Mouse (Mus musculus) lung, postnatal 0 days (tissue): ENCODE data around the gene Specc1.

ENCODE experiments used
- CTCF ChIP-seq: IDR thresholded peaks from 2 replicates; pipeline ENCODE4 v1.5.1; 2016; ENCODE audit warnings: antibody characterized with exemption, mild to moderate bottlenecking
- EP300 ChIP-seq: IDR thresholded peaks from 2 replicates; pipeline ENCODE4 v1.6.1; 2016; ENCODE audit warnings: antibody characterized with exemption, mild to moderate bottlenecking, control low read depth

DNA sequence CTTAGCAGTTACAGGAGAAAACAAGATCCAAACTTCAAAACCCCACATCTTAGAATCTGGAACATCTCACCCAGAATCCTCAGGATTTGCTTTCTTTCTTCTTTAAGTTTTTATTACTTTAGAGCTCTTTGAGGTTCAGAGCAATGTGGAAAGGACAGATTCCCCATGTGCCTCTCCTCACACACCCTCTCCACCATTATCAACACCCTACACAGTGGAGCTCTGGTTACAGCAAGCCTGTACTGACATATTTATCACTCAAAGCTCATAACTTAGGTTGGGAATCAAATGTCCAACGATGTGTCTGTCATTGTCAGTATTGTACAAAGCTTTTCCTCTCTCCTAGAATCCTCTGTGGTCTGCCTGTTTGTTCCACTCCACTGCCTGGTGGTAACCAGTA, 108.0 kb downstream of the Specc1 start:
- TF ChIP-seq CTCF (no peak), EP300 (no peak)
